In genomic region chr5:77672073-77672924, GRCm38 (mm10) we compare ENCODE assay signal across 24 mouse cellular contexts.
DNase-seq lines count a peak whose midpoint lies in the region; ATAC-seq and TF ChIP-seq lines count a peak whose summit lies in the region.
"Had no signal": no experiment of that assay in that cellular context is flagged by ENCODE, and none has a peak within 500 bp of the region (broad histone marks: within the 10 kb centered on the region; RNA-seq: fewer than 3 reads in every experiment).

No protein-coding gene starts in this region.

- no peak for TF ChIP-seq EP300 in lung, postnatal 0 days (IDR thresholded peaks at IDR 0.05)

- peak; percentile 24; the same call in 1 of the 2 replicates for ATAC-seq in hindbrain, embryonic 13.5 days (ENCODE audit: low FRiP score)
- ATAC-seq in hindbrain, embryonic 12.5 days (ENCODE audit: low FRiP score): no peak
- no peak for ATAC-seq in lung, postnatal 0 days
- ATAC-seq in midbrain, embryonic 16.5 days: peak; percentile 75
- ATAC-seq: activated CD4-positive, CD25-positive, alpha-beta regulatory T cell, adult 4 months; forebrain, embryonic 14.5 days; intestine, embryonic 16.5 days; Patski had no signal

- no peaks in the 10 kb centered on the region for H3K4me1 ChIP-seq in hindbrain, embryonic 13.5 days (replicated peaks)
- no peaks in the 10 kb centered on the region for H3K4me1 ChIP-seq in hindbrain, embryonic 12.5 days
- H3K4me1 ChIP-seq in lung, postnatal 0 days (ENCODE audit: insufficient read depth, low read depth, low read length): no peaks in the 10 kb centered on the region
- no peaks in the 10 kb centered on the region for H3K4me1 ChIP-seq in midbrain, embryonic 16.5 days (ENCODE audit: control insufficient read depth, insufficient read depth, low read length)
- H3K4me1 ChIP-seq in thymus, adult 2 months (replicated peaks; ENCODE audit: control insufficient read depth, insufficient read depth, low read length): no peaks in the 10 kb centered on the region
- H3K4me1 ChIP-seq: embryonic facial prominence, embryonic 15.5 days; forebrain, embryonic 10.5 days; heart, embryonic 10.5 days had no signal

- no peak for TF ChIP-seq POLR2A in thymus, adult 2 months (IDR thresholded peaks at IDR 0.05; ENCODE audit: control insufficient read depth, extremely low read depth, insufficient read depth, low read length, poor library complexity)

- H3K9me3 ChIP-seq in hindbrain, embryonic 13.5 days: no peaks in the 10 kb centered on the region
- no peaks in the 10 kb centered on the region for H3K9me3 ChIP-seq in hindbrain, embryonic 12.5 days (replicated peaks)
- H3K9me3 ChIP-seq in lung, postnatal 0 days (ENCODE audit: low read length): no peaks in the 10 kb centered on the region
- no peaks in the 10 kb centered on the region for H3K9me3 ChIP-seq in midbrain, embryonic 16.5 days (replicated peaks; ENCODE audit: control insufficient read depth, low read length, poor library complexity, severe bottlenecking)
- H3K9me3 ChIP-seq: embryonic facial prominence, embryonic 15.5 days; forebrain, embryonic 10.5 days; heart, embryonic 10.5 days had no signal

- H3K4me3 ChIP-seq in hindbrain, embryonic 13.5 days: no peak overlapping the region
- no peak overlapping the region for H3K4me3 ChIP-seq in hindbrain, embryonic 12.5 days
- no peak overlapping the region for H3K4me3 ChIP-seq in lung, postnatal 0 days (ENCODE audit: low read depth, low read length)
- no peak overlapping the region for H3K4me3 ChIP-seq in midbrain, embryonic 16.5 days (ENCODE audit: low read depth, low read length)
- no peak overlapping the region for H3K4me3 ChIP-seq in thymus, adult 2 months (ENCODE audit: control insufficient read depth, insufficient read depth, low read length)
- H3K4me3 ChIP-seq: embryonic facial prominence, embryonic 15.5 days; erythroblast, embryonic 14.5 days; forebrain, embryonic 10.5 days; gastrocnemius, adult 2 months; heart, embryonic 10.5 days had no signal

- H3K36me3 ChIP-seq in hindbrain, embryonic 13.5 days: no peaks in the 10 kb centered on the region
- H3K36me3 ChIP-seq in hindbrain, embryonic 12.5 days: no peaks in the 10 kb centered on the region
- no peaks in the 10 kb centered on the region for H3K36me3 ChIP-seq in lung, postnatal 0 days (ENCODE audit: insufficient read depth, low read length)
- no peaks in the 10 kb centered on the region for H3K36me3 ChIP-seq in midbrain, embryonic 16.5 days (ENCODE audit: control insufficient read depth, insufficient read depth, low read length)
- no peaks in the 10 kb centered on the region for H3K36me3 ChIP-seq in thymus, adult 2 months (ENCODE audit: control insufficient read depth, insufficient read depth, low read length)
- H3K36me3 ChIP-seq: embryonic facial prominence, embryonic 15.5 days; forebrain, embryonic 10.5 days; heart, embryonic 10.5 days had no signal

- H3K9ac ChIP-seq in hindbrain, embryonic 13.5 days: no peak overlapping the region
- H3K9ac ChIP-seq in hindbrain, embryonic 12.5 days: no peak overlapping the region
- no peak overlapping the region for H3K9ac ChIP-seq in lung, postnatal 0 days (replicated peaks; ENCODE audit: low read depth)
- no peak overlapping the region for H3K9ac ChIP-seq in midbrain, embryonic 16.5 days (ENCODE audit: low read depth, low read length)
- H3K9ac ChIP-seq: embryonic facial prominence, embryonic 15.5 days had no signal

- H3K27me3 ChIP-seq in hindbrain, embryonic 13.5 days: no peaks in the 10 kb centered on the region
- H3K27me3 ChIP-seq in hindbrain, embryonic 12.5 days: no peaks in the 10 kb centered on the region; the same call in 1 of the 2 replicates
- no peaks in the 10 kb centered on the region for H3K27me3 ChIP-seq in lung, postnatal 0 days (replicated peaks; ENCODE audit: insufficient read depth, low read length)
- no peaks in the 10 kb centered on the region for H3K27me3 ChIP-seq in midbrain, embryonic 16.5 days (ENCODE audit: control insufficient read depth, insufficient read depth, low read depth, low read length)
- no peaks in the 10 kb centered on the region for H3K27me3 ChIP-seq in thymus, adult 2 months (ENCODE audit: control insufficient read depth, insufficient read depth, low read length)
- H3K27me3 ChIP-seq: embryonic facial prominence, embryonic 15.5 days had no signal

- 81% methylated on average over 15 of the region's 15 CpGs for WGBS in hindbrain, embryonic 13.5 days
- 89% methylated on average over 15 of the region's 15 CpGs for WGBS in hindbrain, embryonic 12.5 days
- WGBS in lung, postnatal 0 days: 88% methylated on average over 15 of the region's 15 CpGs
- WGBS in midbrain, embryonic 16.5 days: 62% methylated on average over 15 of the region's 15 CpGs
- WGBS in thymus, adult 2 months: 93% methylated on average over 15 of the region's 15 CpGs

- TF ChIP-seq CTCF in lung, postnatal 0 days (IDR thresholded peaks at IDR 0.05): no peak
- no peak for TF ChIP-seq CTCF in thymus, adult 2 months (IDR thresholded peaks at IDR 0.05; ENCODE audit: borderline replicate concordance, control insufficient read depth, extremely low read depth, insufficient read depth, low read length, poor library complexity)

- H3K27ac ChIP-seq in hindbrain, embryonic 13.5 days: no peak overlapping the region
- no peak overlapping the region for H3K27ac ChIP-seq in hindbrain, embryonic 12.5 days
- no peak overlapping the region for H3K27ac ChIP-seq in lung, postnatal 0 days (ENCODE audit: low read length)
- H3K27ac ChIP-seq in midbrain, embryonic 16.5 days (ENCODE audit: low read length): peak overlapping the region; percentile 66
- H3K27ac ChIP-seq in thymus, adult 2 months (ENCODE audit: control insufficient read depth, insufficient read depth, low read length): no peak overlapping the region
- H3K27ac ChIP-seq: embryonic facial prominence, embryonic 15.5 days; forebrain, embryonic 10.5 days; gastrocnemius, adult 2 months; heart, embryonic 10.5 days had no signal

- peak; percentile 2 for DNase-seq in lung, postnatal 36 days
- DNase-seq in lung, postnatal 0 days (ENCODE audit: low spot score): no peak
- DNase-seq in brain, adult 2 months (ENCODE audit: low read depth, low spot score): peak; percentile 37
- no peak for DNase-seq in layer of hippocampus, adult 18-20 months (ENCODE audit: low spot score in 2 of 2)
- no peak for DNase-seq in thymus, adult 2 months
- DNase-seq: adrenal gland, postnatal 14 days; cerebellum, adult 2 months; cerebellum, postnatal 10 days; embryo, embryonic 11 days; gastrocnemius, adult 2 months; gastrocnemius, postnatal 25 days; heart, adult 18-20 months; heart, postnatal 10 days had no signal

- H3K4me2 ChIP-seq in hindbrain, embryonic 13.5 days: no peak overlapping the region
- H3K4me2 ChIP-seq in hindbrain, embryonic 12.5 days (replicated peaks): no peak overlapping the region
- H3K4me2 ChIP-seq in lung, postnatal 0 days (replicated peaks; ENCODE audit: low read depth, low read length): no peak overlapping the region
- peak overlapping the region; percentile 21; the same call in 1 of the 2 replicates for H3K4me2 ChIP-seq in midbrain, embryonic 16.5 days (ENCODE audit: low read length)
- H3K4me2 ChIP-seq: embryonic facial prominence, embryonic 15.5 days had no signal

Comparison
In these comparisons a context has a peak if more than half of its experiments do, and no peak if none do; other contexts are left out.
1. ATAC-seq: peak in hindbrain, embryonic 13.5 days (single experiment) and midbrain, embryonic 16.5 days (single experiment); none in hindbrain, embryonic 12.5 days (single experiment) and lung, postnatal 0 days (single experiment).
2. DNase-seq: peak in lung, postnatal 36 days (single experiment) and brain, adult 2 months (single experiment); none in lung, postnatal 0 days (single experiment), layer of hippocampus, adult 18-20 months (0 of 2) and thymus, adult 2 months (single experiment).